Mouse (Mus musculus) adrenal gland (tissue): ENCODE data around the gene Ube2o.

Source experiments
- intact Hi-C: fragments of 180-260 bp; cut with DNase I; formaldehyde crosslinking; loops from one replicate; pipeline ENCODE4 v1.15.1; 2025

Ube2o gene

DNA sequence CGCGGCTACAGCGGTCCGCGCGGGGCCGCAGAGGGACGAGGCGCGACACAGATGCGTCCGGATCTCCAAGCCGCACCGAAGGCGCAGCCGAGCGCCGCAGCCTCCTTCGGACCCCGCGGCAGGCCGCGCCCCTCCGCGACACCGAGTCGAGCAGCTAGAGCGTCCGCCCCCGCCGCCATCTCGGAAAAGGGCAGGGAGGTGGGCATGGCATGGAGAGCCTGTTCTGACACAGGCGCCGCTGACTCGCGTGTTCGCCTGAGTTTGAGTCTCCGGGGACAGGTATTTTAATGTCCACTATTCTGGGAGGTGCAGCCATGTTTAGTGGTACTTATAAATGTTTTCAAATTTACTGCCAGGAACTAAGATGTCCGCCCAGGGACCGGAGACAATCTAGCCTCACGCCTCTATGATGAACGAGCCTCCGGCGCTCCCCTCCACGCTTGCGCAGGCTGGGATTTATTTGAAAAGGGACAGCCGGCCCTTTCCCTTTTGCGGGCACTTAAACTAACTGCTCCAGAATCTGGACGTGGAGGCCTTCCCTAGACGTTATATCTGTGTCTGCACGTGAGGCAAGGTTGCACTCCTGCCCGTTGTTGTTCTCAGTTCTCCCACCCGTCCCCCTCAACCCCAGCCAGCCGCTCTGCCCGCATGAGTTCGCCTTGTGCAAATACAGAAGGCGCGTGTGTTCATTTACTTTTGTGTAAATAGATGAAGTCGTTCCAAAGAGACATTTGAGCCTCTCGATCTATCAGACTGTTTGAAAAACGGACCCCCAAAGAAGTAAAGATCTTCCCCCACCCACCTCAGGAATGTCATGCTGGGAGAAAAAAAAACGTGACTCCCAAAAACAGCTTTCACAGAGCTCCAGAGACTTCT is 90.8 kb downstream of the Ube2o start:
- intact Hi-C loops: no loop called here

DNA sequence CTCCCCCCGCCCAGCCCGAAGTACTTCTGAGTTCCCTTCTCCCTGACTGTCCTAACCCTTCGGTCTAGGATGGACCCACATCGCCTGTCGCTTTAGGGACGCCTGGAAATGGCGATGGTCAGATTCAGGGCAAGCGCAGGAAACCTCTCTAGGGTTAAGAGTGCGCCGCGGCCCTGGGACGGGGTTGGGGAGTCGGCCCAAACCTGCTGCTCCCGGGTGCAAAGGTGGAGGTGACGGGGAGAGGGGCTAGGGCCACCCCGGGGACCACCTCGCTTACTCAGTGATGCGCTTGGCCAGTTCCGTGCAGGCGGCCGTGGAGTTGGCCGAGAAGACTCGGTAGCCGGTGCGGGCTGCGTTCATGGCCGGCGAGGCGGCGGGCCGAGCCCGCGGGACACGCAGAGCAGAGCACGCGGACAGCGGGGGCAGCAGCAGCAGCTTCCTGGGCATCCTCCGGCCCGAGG is 91.4 kb downstream of the Ube2o start:
- intact Hi-C loops: loop anchor here (10.0 kb wide), 1 partner anchor 45 kb away; the partner anchor contains the start of gene Sphk1

DNA sequence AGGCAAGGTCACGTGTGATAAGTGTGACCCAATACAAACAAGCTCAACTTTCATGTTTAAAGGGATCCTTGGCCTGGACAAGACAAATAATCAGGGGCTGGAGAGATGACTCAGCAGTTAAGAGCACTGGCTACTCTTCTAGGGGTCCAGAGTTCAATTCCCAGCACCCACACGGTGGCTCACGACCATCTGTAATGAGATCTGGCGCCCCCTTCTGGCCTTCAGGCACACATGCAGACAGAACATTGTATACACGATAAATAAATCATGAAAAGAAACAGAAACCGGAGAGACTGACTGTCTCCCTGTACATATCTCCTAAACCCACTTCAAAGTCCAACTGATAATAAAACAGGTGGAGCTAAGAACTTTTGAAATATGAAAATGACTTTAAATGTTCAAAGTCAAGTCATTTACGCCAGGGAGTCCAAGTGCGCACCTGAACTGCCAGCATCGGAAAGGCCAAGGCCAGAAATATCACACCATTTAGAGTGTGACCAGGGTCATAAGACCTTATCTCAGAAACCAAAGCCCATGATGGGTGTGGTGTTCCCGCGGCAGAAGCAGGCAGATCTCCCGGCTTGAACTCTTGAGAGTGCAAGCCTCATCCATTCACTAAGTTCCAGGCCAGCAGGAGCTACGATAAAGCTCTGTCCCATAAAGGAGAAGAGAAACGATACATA is 92.4 kb downstream of the Ube2o start:
- intact Hi-C loops: loop anchor here (10.0 kb wide), 1 partner anchor 46 kb away; the partner anchor contains the start of gene Sphk1

- intact Hi-C loops: loop anchor here (10.0 kb wide), 1 partner anchor 47 kb away; the partner anchor contains the start of gene Sphk1
Observed at GRCm38 (mm10) chr11:116488207-116488606, 93.0 kb downstream of the Ube2o start.
